16 mouse cellular contexts compared by ENCODE assay signal in genomic region chr10:115144542-115144941, GRCm38 (mm10). TPM values are rescaled to one million over a fixed set of nuclear protein-coding genes. Genes with fewer than 3 reads are reported as not detected.
"Had no signal": no experiment of that assay in that cellular context is flagged by ENCODE, and none has a peak within 500 bp of the region (broad histone marks: within the 10 kb centered on the region; RNA-seq: fewer than 3 reads in every experiment).

No protein-coding gene starts in this region.

- DNase-seq: kidney, adult 11 months; kidney, adult 9 months; kidney, postnatal 36 days; layer of hippocampus, adult 9-11 months; layer of hippocampus, postnatal 36 days; lung, adult 18-20 months; right cerebral cortex, adult 18-20 months; right cerebral cortex, postnatal 25 days; thymus, postnatal 36 days had no signal

- H3K4me2 ChIP-seq: limb, embryonic 13.5 days had no signal

- ATAC-seq: midbrain, embryonic 16.5 days had no signal

- H3K4me3 ChIP-seq: limb, embryonic 13.5 days had no signal

- H3K27ac ChIP-seq: kidney, postnatal 0 days; limb, embryonic 13.5 days; liver, embryonic 14.5 days had no signal

- H3K36me3 ChIP-seq: limb, embryonic 13.5 days had no signal

- H3K4me1 ChIP-seq: limb, embryonic 13.5 days had no signal

- H3K27me3 ChIP-seq: limb, embryonic 13.5 days had no signal

- H3K9ac ChIP-seq: limb, embryonic 13.5 days; liver, embryonic 14.5 days had no signal

- H3K9me3 ChIP-seq: limb, embryonic 13.5 days had no signal

RNA-seq across cellular contexts. Expression of gene Tph2, which starts 40.3 kb away (rescaled TPM):
- total RNA-seq: liver, adult 2 months had no signal
- polyA plus RNA-seq: kidney, postnatal 0 days; liver, adult 2 months; liver, embryonic 14.5 days; lung, embryonic 16.5 days; small intestine, adult 2 months had no signal
